13 mouse cellular contexts compared by ENCODE assay signal in genomic region chr7:113047583-113047982, GRCm38 (mm10).
DNase-seq lines count a peak whose midpoint lies in the region; ATAC-seq and TF ChIP-seq lines count a peak whose summit lies in the region.
"Had no signal": no experiment of that assay in that cellular context is flagged by ENCODE, and none has a peak within 500 bp of the region (broad histone marks: within the 10 kb centered on the region; RNA-seq: fewer than 3 reads in every experiment).

No protein-coding gene starts in this region.

- peaks cover 18% of the 10 kb centered on the region for H3K4me1 ChIP-seq in hindbrain, embryonic 10.5 days (replicated peaks)
- no peaks in the 10 kb centered on the region for H3K4me1 ChIP-seq in hindbrain, embryonic 16.5 days (ENCODE audit: control insufficient read depth, insufficient read depth, low read depth, low read length)
- peaks cover 2% of the 10 kb centered on the region for H3K4me1 ChIP-seq in ES-Bruce4 (ENCODE audit: control insufficient read depth, insufficient read depth, low read length)
- H3K4me1 ChIP-seq: megakaryocyte, embryonic 14.5 days had no signal

- ATAC-seq in hindbrain, embryonic 16.5 days, result no peak
- ATAC-seq in granulocyte monocyte progenitor cell, adult 5-6 weeks (replicated peaks; ENCODE audit: poor library complexity, severe bottlenecking), result peak; percentile 49
- no peak for ATAC-seq in erythroblast, adult 5-6 weeks (replicated peaks; ENCODE audit: low FRiP score, poor library complexity, severe bottlenecking)

- H3K9me3 ChIP-seq in hindbrain, embryonic 10.5 days, result no peaks in the 10 kb centered on the region
- H3K9me3 ChIP-seq in hindbrain, embryonic 16.5 days (ENCODE audit: control insufficient read depth, low read length), result no peaks in the 10 kb centered on the region
- H3K9me3 ChIP-seq in ES-Bruce4 (replicated peaks; ENCODE audit: control insufficient read depth, insufficient read depth, low read length, poor library complexity, severe bottlenecking), result 0 out of 2 replicates have a peak, but pooled peaks cover 4% of the 10 kb centered on the region
- H3K9me3 ChIP-seq: embryonic facial prominence, embryonic 15.5 days; megakaryocyte, embryonic 14.5 days had no signal

- no peak for TF ChIP-seq EP300 in ES-Bruce4 (IDR thresholded peaks at IDR 0.05; ENCODE audit: insufficient read depth, low read depth, low read length)

- H3K36me3 ChIP-seq in hindbrain, embryonic 10.5 days, result no peaks in the 10 kb centered on the region
- H3K36me3 ChIP-seq in hindbrain, embryonic 16.5 days (ENCODE audit: control insufficient read depth, insufficient read depth, low read length), result no peaks in the 10 kb centered on the region
- no peaks in the 10 kb centered on the region for H3K36me3 ChIP-seq in ES-Bruce4 (ENCODE audit: control insufficient read depth, insufficient read depth, low read length, poor library complexity, severe bottlenecking)
- H3K36me3 ChIP-seq: embryonic facial prominence, embryonic 15.5 days had no signal

- no peak for TF ChIP-seq CTCF in ES-Bruce4 (IDR thresholded peaks at IDR 0.05; ENCODE audit: low read depth, low read length)

- H3K27ac ChIP-seq in hindbrain, embryonic 10.5 days, result peak overlapping the region; percentile 73; the same call in 1 of the 2 replicates
- H3K27ac ChIP-seq in hindbrain, embryonic 16.5 days (ENCODE audit: low read depth, low read length), result no peak overlapping the region
- peak overlapping the region; percentile 90 for H3K27ac ChIP-seq in ES-Bruce4 (ENCODE audit: insufficient read depth, low read length)
- H3K27ac ChIP-seq: embryonic facial prominence, embryonic 15.5 days had no signal

- no peak overlapping the region for H3K4me2 ChIP-seq in hindbrain, embryonic 16.5 days (ENCODE audit: low read length)
- H3K4me2 ChIP-seq: embryonic facial prominence, embryonic 15.5 days had no signal

- H3K4me3 ChIP-seq in hindbrain, embryonic 10.5 days, result no peak overlapping the region
- H3K4me3 ChIP-seq in hindbrain, embryonic 16.5 days (ENCODE audit: low read length), result no peak overlapping the region
- H3K4me3 ChIP-seq in ES-Bruce4 (ENCODE audit: low read depth, low read length), result no peak overlapping the region
- H3K4me3 ChIP-seq: embryonic facial prominence, embryonic 15.5 days; megakaryocyte, embryonic 14.5 days had no signal

- 82% methylated on average over 3 of the region's 3 CpGs for WGBS in hindbrain, embryonic 10.5 days
- WGBS in hindbrain, embryonic 16.5 days, result 75% methylated on average over 3 of the region's 3 CpGs

- no peak overlapping the region for H3K9ac ChIP-seq in hindbrain, embryonic 16.5 days (ENCODE audit: low read depth, low read length)
- 0 out of 2 replicates have a peak overlapping the region, but pooled peaks have one; percentile 2 for H3K9ac ChIP-seq in ES-Bruce4 (ENCODE audit: low read depth, poor library complexity, severe bottlenecking)
- H3K9ac ChIP-seq: embryonic facial prominence, embryonic 15.5 days had no signal

- H3K27me3 ChIP-seq in hindbrain, embryonic 10.5 days (ENCODE audit: insufficient read depth, poor library complexity, severe bottlenecking), result no peaks in the 10 kb centered on the region
- no peaks in the 10 kb centered on the region for H3K27me3 ChIP-seq in hindbrain, embryonic 16.5 days (replicated peaks; ENCODE audit: control insufficient read depth, insufficient read depth, low read length)
- H3K27me3 ChIP-seq in ES-Bruce4 (ENCODE audit: control insufficient read depth, insufficient read depth, low read length, poor library complexity, severe bottlenecking), result no peaks in the 10 kb centered on the region
- H3K27me3 ChIP-seq: embryonic facial prominence, embryonic 15.5 days; megakaryocyte, embryonic 14.5 days had no signal

- TF ChIP-seq POLR2A in ES-Bruce4 (IDR thresholded peaks at IDR 0.05; ENCODE audit: insufficient read depth, low read length), result no peak

- no peak for DNase-seq in hindbrain, embryonic 10.5 days (ENCODE audit: low spot score)
- DNase-seq in lung, postnatal 36 days, result peak; percentile 38
- DNase-seq in testis, postnatal 10 days (ENCODE audit: low spot score), result no peak
- DNase-seq in right cerebral cortex, adult 2 months (ENCODE audit: low spot score in 2 of 2), result no peak
- DNase-seq: cerebellum, adult 18-20 months; gastrocnemius, postnatal 10 days; kidney, postnatal 10 days had no signal
